Mouse (Mus musculus): ENCODE data around the gene Snx29.

GRCm38 (mm10) chr16:11795758-11796460 is 473.2 kb downstream of the Snx29 start:
- TF ChIP-seq CTCF (IDR thresholded peaks at IDR 0.05; ENCODE audit: control insufficient read depth, insufficient read depth, low read length) (no peak), POLR2A (IDR thresholded peaks at IDR 0.05; ENCODE audit: borderline replicate concordance, control insufficient read depth, low read depth, low read length) (no peak)
